Mouse (Mus musculus) thymus, postnatal 36 days (tissue): ENCODE measurements around the gene Magoh.

Experiments used
- DNase-seq, 2 experiments: peaks; one replicate each; pipeline ENCODE4 v3.0.0; 2022; ENCODE audit warnings: mixed read lengths in 2 of 2

Magoh gene

GRCm38 (mm10) chr4:107879254-107880050 is at the start of gene Magoh:
TSS of gene Magoh (plus strand) at chr4:107879755.
- DNase-seq, result peak; percentile 92 to 94

GRCm38 (mm10) chr4:107830189-107830588 is 49.4 kb upstream of the Magoh start:
- DNase-seq, result no peak

GRCm38 (mm10) chr4:107830821-107831221 is 48.7 kb upstream of the Magoh start:
- DNase-seq, result no peak

- no peak for DNase-seq
Measured at GRCm38 (mm10) chr4:107831678-107832077, 47.9 kb upstream of the Magoh start.

- DNase-seq, result no peak
Measured at GRCm38 (mm10) chr4:107833525-107833924, 46.0 kb upstream of the Magoh start.

- DNase-seq, result no peak
Measured at GRCm38 (mm10) chr4:107834643-107835314, 44.8 kb upstream of the Magoh start.

GRCm38 (mm10) chr4:107835508-107835909 is 44.0 kb upstream of the Magoh start:
- DNase-seq, result no peak

GRCm38 (mm10) chr4:107836758-107837157 is 42.8 kb upstream of the Magoh start:
- DNase-seq, result no peak

- DNase-seq, result no peak
Measured at GRCm38 (mm10) chr4:107837910-107838309, 41.6 kb upstream of the Magoh start.

- DNase-seq, result no peak
Measured at GRCm38 (mm10) chr4:107843687-107844086, 35.9 kb upstream of the Magoh start.

GRCm38 (mm10) chr4:107844971-107845370 is 34.6 kb upstream of the Magoh start:
- DNase-seq, result peak; percentile 63 to 76

GRCm38 (mm10) chr4:107846795-107847194 is 32.8 kb upstream of the Magoh start:
- DNase-seq, result no peak

GRCm38 (mm10) chr4:107848546-107848945 is 31.0 kb upstream of the Magoh start:
- DNase-seq, result no peak

- DNase-seq, result no peak
Measured at GRCm38 (mm10) chr4:107849621-107850020, 29.9 kb upstream of the Magoh start.

GRCm38 (mm10) chr4:107850091-107850490 is 29.5 kb upstream of the Magoh start:
- DNase-seq, result no peak

- DNase-seq, result no peak
Measured at GRCm38 (mm10) chr4:107853333-107853732, 26.2 kb upstream of the Magoh start.

- DNase-seq, result no peak
Measured at GRCm38 (mm10) chr4:107853836-107854235, 25.7 kb upstream of the Magoh start.

- DNase-seq, result no peak
Measured at GRCm38 (mm10) chr4:107856958-107857686, 22.4 kb upstream of the Magoh start.

GRCm38 (mm10) chr4:107858995-107859394 is 20.6 kb upstream of the Magoh start:
- no peak for DNase-seq

GRCm38 (mm10) chr4:107864866-107865265 is 14.7 kb upstream of the Magoh start:
- DNase-seq, result no peak

- DNase-seq, result no peak
Measured at GRCm38 (mm10) chr4:107881631-107882030, 2.1 kb downstream of the Magoh start.

GRCm38 (mm10) chr4:107886371-107886770 is 6.8 kb downstream of the Magoh start:
- DNase-seq, result no peak

GRCm38 (mm10) chr4:107889385-107889730 is 9.8 kb downstream of the Magoh start:
- DNase-seq, result no peak
